Mouse (Mus musculus) cortical plate, adult 2 months (tissue): ENCODE data around the gene Iqgap1.

Source experiments
- CTCF ChIP-seq: fragments of 200-500 bp; IDR thresholded peaks from 2 replicates; pipeline ENCODE4 v1.5.1; 2011; ENCODE audit warnings: mild to moderate bottlenecking, control low read depth, low read length; ENCODE audit not compliant: insufficient read depth; ENCODE audit errors: extremely low read depth
- POLR2A ChIP-seq: fragments of 200-500 bp; IDR thresholded peaks from 2 replicates; pipeline ENCODE4 v1.6.1; 2011; ENCODE audit warnings: mild to moderate bottlenecking, low read length, control low read depth; ENCODE audit not compliant: insufficient read depth; ENCODE audit errors: extremely low read depth

DNA sequence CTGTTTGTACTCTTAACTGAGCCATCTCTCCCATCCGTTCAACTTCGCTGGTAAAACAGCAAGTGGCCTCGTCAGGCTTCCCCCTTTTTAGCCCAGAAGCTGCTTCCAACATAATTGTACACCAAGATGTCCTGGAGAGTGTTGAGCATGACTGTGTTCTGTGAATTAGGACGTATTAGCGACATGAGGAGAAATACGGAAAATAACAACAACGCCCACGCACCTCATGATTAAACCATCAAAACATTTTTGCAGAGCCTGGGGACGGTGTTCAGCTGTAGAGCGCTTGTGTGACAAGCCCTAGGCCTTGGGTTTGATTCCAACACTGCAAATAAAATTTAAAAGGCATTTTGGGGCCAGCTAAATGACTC is 136.6 kb downstream of the Iqgap1 start:
- no peak for TF ChIP-seq CTCF
- no peak for TF ChIP-seq POLR2A
